Mouse (Mus musculus): Measurements from ENCODE around the gene Gnaq.
"Not testable (repeated sequence)": the region's sequence is repeated elsewhere in the genome, so short reads cannot be mapped to it uniquely, and the experiment has no call there.

Gene Gnaq

DNA sequence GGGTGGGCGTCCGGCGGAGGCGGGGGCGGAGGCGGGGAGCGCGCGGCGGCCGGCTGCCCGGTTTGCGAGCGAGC is at the start of gene Gnaq:
Gene Gnaq (plus strand): TSS at position 41 of the 74 bp plus-strand sequence.
- no peak for DNase-seq (ENCODE audit: low read depth, low spot score)

DNA sequence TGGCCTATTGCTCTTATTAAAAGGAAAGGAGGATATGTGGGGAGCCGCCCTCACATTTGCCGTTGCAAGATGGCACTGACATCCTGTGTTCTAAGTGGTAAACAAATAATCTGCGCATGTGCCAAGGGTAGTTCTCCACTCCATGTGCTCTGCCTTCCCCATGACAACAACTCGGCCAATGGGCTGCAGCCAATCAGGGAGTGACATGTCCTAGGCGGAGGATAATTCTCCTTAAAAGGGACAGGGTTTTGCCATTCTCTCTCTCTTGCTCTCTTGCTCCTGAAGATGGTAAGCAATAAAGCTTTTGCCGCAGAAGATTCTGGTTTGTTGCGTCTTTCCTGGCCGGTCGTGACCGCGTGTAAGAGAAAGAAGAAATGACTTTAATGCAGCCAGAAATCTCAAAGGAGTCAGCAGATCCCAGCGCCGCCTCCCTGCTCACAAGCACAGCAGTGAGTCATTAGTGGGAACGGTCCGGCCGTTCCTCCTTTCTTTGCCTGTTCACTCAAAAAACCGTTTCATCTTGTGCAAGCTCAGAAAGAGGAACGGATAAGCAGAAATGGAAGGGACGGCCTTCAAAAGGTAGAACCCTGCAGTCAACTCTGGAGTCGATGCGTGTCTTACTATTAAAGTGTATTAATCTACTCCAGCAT is 48.5 kb upstream of the Gnaq start:
- not testable (repeated sequence) for DNase-seq (ENCODE audit: low read depth, low spot score)

DNA sequence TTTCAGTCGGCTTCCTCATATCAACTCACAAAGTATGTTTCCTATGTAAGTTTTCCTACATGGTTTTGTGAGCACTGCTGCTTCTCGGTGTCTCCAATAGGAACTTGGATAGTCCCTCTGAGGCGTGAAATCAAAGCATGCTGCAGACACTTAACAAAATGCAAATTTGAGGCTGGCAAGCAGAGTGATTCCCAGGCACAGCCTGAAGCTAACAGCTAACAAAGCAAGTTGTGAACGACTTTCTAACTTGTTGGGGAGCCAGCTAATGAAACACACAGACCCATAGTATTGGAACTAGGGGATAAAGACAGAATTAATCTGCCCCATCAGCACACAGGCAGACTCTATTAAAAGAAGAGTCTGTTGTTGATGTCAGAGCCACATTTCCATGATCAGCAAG is 47.4 kb upstream of the Gnaq start:
- no peak for DNase-seq (ENCODE audit: low read depth, low spot score)

DNA sequence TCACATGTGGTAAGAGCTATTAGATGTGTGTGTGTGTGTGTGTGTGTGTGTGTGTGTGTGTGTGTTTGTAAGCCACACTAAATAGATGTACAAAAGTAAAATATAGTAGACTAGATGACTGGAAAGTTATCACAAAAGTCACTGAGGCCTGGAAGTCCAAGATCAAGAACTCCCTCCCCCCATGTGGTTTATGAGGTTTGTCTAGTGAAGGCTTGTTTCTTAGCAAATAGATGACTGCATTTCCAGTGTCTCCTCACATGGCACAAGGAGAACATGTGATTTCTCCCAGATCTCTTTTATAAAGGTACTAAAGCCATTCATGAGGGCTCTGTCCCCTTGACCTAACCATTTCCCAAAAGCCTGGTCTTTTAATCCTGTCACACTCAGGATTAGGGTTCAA is 46.5 kb upstream of the Gnaq start:
- no peak for DNase-seq (ENCODE audit: low read depth, low spot score)

DNA sequence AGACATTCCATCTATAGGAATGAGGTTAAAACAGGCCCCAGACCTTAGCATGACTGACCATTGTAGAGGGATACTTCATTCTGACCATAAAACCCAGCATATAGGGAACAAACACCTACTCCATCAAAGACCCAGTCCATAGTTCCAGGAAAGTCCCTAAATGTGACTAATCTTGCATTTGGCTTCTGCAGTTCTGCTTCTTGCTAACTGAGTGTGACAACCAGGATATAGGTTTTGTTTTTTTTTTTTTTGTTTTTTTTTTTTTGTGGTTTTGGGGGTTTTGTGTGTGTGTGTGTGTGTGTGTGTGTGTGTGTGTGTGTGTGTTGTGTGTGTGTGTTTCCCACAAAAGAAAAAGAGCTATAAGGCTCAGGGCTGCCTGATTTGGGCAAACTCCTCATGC is 46.0 kb upstream of the Gnaq start:
- no peak for DNase-seq (ENCODE audit: low read depth, low spot score)

DNA sequence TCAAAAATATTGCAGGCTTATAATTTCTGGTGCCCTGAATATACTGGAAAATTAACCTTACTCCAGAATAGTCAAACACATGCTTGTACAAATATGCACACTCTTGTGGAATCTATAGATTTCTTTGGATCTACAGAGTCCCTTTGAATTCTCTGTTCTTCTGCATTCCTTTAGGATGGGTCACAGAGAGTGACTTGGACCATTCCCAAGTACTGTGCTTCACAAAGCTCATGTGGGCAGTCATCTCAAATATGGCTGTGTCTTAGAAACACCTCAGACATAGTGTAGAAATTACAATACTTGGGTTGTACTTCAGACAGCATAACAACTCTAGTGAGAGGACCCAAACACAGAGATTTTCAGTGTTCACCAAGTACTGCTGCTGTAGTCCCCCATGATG is 45.2 kb upstream of the Gnaq start:
- no peak for DNase-seq (ENCODE audit: low read depth, low spot score)

DNA sequence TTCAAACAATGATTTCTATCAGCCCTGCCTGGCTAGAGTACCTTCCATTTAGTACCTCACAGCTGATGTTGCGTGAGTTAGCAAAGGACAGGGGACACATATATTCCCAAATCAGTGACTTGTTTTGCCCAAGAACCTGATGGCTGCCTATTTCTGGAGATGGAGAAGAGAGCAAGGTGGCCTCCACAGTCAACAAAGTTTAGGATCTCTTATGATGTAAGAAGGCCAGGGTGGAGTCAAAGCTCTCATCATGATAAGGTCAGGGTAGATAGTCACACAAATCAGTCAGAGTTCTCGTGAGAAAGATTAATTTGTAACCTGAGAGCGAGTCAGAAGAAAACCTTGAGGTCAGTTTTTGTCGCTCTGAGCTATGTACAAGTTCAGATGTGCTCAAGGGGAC is 39.0 kb upstream of the Gnaq start:
- DNase-seq (ENCODE audit: low read depth, low spot score) = no peak

DNA sequence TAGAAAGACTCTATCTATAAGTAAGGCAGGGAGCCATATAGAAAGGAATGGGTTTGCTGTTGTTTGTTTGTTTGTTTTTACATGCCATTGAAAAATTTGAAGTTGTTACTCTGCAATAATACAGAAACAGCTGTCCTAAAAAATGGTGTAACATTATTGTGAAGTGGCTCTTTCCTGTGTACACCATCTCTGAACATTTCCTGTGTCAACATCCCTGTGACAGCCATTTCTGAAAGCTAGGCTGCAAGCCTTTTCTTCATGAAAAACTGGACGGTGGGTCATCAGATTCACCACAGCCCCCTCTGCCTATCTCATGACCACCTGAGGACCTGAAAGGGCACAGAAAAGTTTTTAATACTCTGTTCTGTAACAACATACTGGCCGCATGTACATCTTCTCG is 22.7 kb upstream of the Gnaq start:
- no peak for DNase-seq (ENCODE audit: low read depth, low spot score)

DNA sequence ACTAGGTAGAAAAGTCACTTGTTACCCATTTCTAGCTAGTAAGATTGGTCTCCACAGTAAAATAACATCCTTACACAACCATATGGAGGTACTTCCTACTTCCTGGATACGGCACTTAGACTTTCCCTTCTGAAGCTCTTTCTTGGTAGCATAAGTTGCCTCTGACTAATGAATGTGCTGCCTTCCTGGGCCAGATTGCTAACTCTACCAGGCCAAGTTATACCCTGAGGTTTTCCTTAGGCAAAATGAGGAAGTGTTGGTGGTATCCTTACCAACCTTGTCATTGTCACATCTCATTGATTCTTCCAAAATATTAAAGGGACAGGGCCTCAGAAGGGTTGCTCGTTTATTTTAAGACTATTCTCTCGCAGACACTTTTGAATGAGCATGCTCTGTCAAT is 22.0 kb upstream of the Gnaq start:
- no peak for DNase-seq (ENCODE audit: low read depth, low spot score)

DNA sequence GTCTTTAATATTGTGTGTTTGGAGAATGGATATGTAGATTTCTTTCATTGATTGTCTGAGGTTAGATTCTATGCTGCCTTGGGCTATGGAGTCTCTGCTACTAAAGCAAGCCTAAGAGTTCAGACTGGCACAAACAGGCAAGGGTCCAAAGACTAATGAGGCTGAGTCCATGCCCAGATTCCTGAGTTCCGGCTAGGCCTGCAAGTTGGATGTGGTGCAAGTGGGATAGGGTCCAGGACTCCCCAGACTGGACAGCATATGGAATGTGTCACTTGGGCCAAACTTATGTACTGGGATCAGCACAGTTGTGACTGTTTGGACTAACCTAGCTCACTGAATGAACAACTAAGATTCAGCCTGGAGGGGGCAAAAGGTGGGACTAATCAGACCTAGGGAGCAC is 19.3 kb upstream of the Gnaq start:
- DNase-seq (ENCODE audit: low read depth, low spot score) = no peak

DNA sequence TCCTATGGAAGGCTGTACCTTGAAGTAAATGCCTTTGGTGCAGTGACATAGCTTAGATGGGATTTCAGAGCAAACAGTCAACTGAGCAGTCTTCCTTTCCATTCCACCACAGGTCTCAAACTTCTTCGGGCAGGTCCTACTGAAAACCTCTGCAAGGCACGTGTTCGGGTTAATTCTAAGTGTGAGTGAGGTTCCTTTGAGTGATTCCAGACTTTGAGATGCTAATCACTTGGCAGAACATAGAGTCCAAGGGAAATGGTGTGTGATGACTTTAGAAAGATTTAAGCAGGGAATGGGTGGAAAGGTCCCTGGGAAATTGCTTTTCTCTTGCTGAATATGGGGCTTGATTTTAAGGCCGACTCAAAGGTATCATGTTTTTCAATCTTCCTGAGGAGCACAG is 14.2 kb upstream of the Gnaq start:
- no peak for DNase-seq (ENCODE audit: low read depth, low spot score)

DNA sequence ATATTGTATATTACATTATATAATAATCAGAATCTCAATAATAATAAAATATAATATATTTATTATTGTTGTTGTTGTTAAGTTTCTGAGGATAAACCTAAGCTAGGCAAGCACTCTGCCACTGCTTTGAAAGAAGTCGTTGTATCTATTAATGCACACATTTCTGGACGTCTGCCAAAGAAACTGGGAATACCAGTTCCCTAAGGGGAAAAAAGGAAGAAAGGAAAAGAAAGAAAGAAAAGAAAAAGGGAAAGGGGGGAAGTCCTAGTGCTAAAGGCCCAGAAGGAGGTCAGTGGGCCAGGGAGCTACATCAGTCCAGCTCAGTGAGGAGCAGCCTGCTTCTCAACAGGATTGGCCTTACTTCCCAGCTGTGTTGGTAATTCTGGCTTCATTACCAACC is 11.3 kb upstream of the Gnaq start:
- DNase-seq (ENCODE audit: low read depth, low spot score) = no peak

DNA sequence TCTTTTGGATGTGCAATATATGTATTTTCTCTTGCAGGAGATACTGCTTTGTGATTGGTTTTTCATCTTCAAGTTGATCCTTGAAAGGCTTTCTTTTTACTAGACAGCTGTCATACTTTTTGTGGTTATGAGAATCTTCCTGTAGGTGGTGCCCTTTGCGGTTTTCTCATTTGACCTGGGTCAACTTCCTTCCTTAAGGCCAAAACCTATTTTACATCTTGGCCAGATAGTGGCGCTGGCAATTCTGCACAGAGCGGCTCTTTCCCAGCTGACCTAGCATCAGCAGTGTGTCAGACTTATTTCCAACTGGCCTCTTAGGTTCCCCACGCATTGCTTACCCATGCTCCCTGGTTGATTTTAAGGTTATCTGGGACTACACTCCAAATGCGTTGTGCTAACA is 3.9 kb upstream of the Gnaq start:
- DNase-seq (ENCODE audit: low read depth, low spot score) = no peak

DNA sequence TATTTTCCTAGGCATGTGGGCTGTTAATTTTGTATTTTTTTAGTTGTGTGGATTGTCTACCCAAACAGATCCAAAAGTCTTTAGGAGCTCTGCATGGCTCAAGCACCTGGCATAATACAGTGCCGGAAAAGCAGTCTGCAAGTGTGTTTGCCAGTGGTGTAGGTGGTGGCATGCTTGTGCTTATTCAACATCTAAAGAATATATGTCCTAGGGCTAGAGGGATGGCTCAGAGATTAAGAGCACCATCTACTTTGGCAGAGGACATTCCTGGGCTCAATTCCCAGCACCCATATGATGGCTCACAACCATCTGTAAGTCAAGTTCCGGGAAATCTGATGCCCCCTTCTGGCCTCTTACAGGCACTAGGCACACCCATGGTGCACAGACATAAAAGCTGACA is 3.5 kb upstream of the Gnaq start:
- no peak for DNase-seq (ENCODE audit: low read depth, low spot score)

DNA sequence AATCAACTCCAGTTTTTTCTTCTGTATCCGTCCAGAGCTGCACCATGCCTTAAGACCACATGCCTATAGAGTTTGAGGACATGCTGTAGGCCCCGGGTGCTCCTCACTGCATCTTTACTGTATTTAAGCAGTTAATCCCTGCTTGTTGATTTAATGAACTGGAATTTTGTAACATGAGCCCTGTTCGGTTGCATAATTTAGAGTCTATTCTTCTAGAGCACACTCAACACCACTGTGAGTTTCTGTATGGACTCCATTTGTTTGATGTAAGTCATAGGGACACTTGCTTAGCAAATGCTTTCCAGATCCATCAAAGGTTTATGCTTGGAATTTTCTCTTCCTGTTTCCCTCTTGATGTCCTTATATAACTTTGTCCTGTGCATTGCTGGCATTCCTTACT is 2.2 kb upstream of the Gnaq start:
- no peak for DNase-seq (ENCODE audit: low read depth, low spot score)

DNA sequence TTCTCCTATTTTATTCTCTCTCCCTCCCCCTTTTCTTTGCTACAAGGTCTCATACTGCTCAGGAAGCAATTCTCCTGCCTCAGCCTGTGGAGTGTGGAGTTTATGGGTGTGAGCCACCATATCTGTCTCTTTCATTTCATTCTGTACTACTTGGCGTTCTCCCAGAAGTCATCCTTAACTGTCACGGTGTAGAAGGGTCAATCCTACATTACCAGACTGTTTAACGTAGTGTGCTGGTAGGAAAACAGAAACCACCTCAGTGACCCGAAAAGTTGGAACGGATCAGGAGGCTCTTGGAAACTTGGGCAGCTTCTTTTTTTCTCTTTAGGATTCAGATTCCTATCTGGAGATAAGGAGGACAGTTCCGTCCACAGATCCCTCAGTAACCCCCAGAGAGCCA is 800 bp upstream of the Gnaq start:
- DNase-seq (ENCODE audit: low read depth, low spot score) = no peak

DNA sequence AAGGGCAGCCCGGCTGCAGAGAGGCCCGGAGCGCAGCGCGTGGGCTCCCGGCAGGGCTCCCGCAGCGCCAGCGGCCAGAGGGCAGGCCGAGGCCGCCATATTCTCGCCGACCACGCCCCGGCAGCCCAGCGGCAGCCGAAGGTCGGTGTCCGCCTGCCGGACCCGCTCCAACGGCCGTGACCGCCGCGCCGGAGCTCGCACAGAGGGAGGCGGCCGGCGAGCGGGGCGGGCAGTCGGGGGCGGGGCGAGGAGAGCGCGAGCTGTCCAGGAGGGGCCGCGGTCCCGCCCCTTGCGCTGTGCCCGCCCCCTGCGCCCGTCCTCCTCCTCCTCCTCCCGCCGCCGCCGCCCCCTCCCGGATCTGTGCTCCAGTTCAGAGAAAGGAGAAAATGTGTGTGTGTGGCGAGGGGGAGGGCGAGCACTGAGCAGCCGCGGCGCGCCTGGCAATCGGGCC is 266 bp upstream of the Gnaq start:
- DNase-seq (ENCODE audit: low read depth, low spot score) = peak; percentile 72

DNA sequence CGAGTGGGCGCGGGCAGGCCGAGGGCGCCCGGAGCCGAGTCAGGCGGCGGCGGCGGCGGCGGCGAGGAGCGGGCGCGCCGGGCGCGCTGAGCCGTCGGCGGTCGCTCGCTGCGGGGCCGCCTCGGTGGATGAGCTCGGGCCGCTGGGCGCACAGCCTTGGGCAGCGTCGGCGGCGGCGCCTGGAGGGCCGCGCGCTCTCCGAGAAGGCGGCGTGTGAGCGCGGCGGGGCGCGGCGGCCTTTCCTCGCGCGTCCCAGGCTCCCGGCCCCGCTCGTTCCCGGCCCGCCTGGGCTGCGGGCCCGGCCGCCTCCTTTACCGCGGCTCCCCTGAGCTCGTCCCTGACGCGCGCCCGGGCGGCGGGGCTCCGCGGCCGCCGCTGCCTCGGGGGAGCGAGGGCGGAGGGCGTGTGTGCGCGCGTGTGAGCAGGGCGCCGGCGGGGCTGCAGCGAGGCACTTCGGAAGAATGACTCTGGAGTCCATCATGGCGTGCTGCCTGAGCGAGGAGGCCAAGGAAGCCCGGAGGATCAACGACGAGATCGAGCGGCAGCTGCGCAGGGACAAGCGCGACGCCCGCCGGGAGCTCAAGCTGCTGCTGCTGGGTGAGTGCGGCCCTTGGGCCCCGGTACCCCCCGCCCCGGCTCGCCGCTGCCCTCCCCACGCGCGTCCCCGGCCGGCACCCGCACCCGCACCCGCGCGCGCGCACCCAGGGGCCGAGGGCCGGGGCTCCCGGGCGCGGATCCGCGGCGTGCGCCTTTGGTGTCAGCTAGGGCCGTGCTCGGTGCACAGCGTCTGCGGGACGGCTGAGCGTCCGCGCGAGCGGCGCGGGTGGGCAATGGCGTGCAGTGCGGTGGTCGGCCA is 462 bp downstream of the Gnaq start:
- no peak for DNase-seq (ENCODE audit: low read depth, low spot score)

DNA sequence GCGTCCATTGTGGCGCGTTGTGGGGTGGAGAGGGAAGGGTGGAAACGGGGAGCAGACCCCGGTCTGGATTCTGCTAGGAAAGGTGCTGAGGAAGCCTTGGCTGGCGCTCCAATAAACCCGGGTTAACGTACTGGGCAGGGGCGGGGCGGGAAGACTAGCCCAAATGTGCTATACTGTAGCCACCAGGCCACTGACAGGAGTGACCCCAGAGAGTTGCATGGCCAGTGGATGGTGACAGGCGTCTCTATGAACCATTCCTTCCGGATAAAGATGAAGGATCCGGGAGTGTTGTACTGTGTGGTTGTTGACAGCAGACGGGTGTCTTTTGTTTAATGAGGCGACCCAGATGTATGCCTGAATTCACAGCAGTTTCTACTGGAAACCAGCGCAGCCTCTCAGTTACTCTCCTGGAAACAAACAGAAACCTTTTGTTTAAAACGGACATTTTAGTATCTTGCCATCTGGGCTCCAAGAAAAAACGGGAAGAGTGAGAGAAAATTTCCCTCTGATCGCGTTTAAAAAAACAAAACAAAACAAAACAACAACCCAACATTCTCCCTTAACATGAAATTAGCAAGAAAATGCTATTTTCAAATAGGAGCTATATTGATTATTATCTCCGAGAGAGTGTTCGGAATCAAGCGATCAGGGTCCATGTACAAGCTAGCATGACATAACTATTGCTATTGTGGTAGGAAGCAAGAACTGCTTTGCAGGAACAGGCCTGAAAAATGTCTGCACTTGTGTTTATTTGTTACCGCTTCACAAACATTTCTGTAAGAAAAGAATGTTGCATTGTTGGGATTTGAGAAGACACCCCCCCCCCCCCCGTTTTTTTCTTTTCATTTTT is 1.3 kb downstream of the Gnaq start:
- DNase-seq (ENCODE audit: low read depth, low spot score) = no peak

DNA sequence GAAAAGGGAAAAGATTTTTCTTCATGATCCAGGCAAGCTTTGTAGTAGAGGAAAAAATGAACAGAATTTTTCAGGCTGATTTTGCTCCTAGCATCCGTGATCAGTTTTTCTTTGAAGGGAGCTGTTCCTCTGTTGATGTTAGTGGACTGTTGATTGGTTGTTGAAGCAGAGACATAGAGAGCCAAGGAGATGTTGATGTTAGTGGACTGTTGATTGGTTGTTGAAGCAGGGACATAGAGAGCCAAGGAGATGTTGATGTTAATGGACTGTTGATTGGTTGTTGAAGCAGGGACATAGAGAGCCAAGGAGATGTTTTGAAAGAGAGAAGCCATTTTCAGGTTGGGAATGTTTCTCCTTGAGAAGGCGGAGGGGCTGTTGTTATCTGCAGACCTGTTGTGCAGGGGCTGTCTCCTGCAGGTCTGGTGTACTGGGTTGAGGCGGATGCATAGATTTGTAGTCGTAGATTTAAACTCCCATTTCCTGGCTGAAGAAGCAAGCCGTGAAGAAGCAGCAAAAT is 5.5 kb downstream of the Gnaq start:
- DNase-seq (ENCODE audit: low read depth, low spot score) = no peak

DNA sequence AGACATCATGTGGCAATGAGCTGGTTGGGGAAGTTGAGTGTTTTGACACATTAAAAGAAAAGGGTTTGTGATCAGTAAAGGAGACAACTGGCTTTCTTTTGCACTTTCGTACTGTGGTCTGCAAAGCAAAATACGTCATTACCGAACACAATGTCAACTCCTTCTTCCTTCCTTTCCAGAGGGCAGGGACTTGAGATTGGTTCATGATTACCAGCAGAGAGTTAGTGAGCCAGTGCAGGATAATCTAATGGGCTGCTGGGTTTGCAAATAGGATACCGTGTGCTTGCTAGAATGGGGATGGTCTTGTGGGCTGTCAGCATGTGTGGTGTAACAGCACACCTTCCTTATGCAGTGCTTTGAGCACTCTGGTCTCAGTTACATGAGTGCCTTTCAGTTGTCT is 8.1 kb downstream of the Gnaq start:
- DNase-seq (ENCODE audit: low read depth, low spot score) = no peak

DNA sequence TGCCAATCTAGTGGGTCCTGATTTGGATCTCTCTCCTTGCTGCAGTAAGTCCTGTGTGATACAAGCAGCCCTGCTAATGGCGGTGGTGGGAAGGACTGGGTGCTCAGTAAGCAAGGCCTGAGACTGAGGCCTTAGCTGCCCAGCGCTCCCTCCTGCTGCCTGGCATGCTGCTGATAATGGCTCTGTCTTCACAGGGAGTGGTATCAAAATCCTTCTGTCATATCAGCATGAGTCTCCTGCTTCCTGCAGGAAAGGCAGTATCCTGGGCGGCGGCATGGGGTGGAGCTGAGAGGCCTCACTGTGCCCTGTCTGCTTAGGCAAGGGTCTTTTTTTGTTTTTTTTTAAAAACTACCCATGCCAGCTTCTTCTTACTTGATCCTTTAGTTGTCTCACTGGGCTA is 9.2 kb downstream of the Gnaq start:
- DNase-seq (ENCODE audit: low read depth, low spot score) = no peak

DNA sequence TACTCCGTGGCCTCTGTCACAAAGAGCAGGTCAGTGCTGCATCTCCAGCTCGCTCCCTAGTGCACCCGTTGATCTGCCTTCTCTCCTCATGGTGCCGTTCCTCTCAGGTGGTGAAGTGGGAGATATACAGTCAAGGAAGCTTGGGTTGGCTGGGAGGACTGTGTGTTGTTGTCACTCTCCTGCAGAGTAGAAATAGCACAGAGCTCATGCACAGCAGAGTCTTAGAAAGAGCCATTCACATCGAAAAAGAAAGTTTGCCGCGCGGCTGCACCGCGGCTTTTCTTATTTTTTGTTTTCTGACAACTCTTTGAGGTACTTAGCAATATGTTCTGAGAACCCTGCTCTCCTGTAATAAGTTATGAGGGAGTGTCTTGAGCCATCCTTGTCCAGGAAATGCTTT is 10.4 kb downstream of the Gnaq start:
- DNase-seq (ENCODE audit: low read depth, low spot score) = no peak

Measured in telencephalon, adult 2 months (tissue).